Mouse (Mus musculus): ENCODE results near the gene S1pr4. TPM values are rescaled to one million over a fixed set of nuclear protein-coding genes. Genes with fewer than 3 reads are reported as not detected.

The S1pr4 gene
- polyA plus RNA-seq, 1 experiment, result 40.3 TPM

- no peak overlapping the region for H3K4me3 ChIP-seq (replicated peaks; ENCODE audit: extremely low read depth, low read depth, low read length)
- TF ChIP-seq POLR2A (IDR thresholded peaks at IDR 0.05; ENCODE audit: borderline replicate concordance, extremely low read depth, low read depth, low read length), result no peak
- no peak for TF ChIP-seq CTCF (IDR thresholded peaks at IDR 0.05; ENCODE audit: insufficient read depth, low read length)
- WGBS, result 53% methylated on average over 5 of the region's 5 CpGs
- no peak for DNase-seq
- H3K4me1 ChIP-seq (ENCODE audit: control insufficient read depth, insufficient read depth, low read length), result peaks cover 32% of the 10 kb centered on the region
These were observed 41.4 kb upstream of the S1pr4 start for GRCm38 (mm10) chr10:81541363-81541762.

DNA sequence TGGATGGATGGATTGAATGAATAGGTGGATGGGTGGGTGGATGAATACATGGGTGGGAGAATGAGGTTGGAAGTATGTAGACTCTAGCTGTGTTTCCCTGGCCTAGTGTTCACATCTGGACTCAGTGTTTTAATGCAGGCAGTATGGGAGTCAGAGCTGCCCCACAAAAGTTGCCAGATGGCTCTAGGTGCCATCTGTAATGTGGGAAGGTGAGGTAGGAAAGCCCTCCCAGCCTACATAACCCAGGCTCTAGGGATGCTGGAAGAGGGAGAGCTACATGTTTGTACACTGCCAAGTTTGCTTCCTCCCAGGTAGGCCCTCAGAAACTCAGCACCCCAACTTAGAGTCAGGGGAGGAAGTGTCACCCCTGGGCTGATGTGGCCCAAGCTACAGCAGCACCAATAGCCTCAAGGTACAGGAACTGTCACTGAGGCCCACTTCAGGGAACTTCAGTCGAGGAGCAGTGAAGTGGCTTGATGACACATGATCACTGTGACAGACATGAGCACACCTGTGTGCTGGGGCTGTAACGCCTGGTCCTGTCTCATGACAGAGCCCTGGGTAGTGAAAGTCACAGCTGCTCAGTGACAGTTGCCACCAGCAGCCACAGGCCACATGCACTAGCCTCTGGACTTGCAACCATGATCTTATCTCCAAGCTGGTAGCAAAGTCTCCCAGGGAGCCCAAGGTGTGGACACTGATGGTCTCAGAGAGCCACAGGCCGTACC lies 38.6 kb upstream of the S1pr4 start:
- TF ChIP-seq POLR2A (IDR thresholded peaks at IDR 0.05; ENCODE audit: borderline replicate concordance, extremely low read depth, low read depth, low read length) (no peak), CTCF (IDR thresholded peaks at IDR 0.05; ENCODE audit: insufficient read depth, low read length) (no peak)
- WGBS, result 64% methylated on average over 3 of the region's 3 CpGs
- Histone ChIP-seq H3K4me3 (replicated peaks; ENCODE audit: extremely low read depth, low read depth, low read length) (no peak overlapping the region), H3K4me1 (ENCODE audit: control insufficient read depth, insufficient read depth, low read length) (peaks cover 26% of the 10 kb centered on the region)
- no peak for DNase-seq

DNA sequence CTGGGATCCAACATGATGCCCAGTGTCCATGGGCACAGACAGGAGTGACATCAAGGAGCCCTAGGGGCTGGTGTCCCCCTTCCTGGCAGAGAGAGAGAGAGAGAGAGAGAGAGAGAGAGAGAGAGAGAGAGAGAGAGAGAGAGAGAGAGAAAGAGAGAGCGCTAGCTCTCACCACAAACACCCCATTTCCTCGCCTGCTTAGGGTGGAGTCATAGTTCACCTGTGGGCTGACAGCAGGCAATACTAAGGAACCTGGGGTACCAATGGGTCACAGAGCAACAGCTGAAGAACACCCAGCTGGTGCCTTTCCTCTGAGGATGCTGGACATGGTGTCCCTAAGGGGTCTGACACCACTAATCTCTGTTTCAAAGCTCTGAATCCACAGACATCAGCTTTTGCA lies 37.5 kb upstream of the S1pr4 start:
- 83% methylated on average over 2 of the region's 2 CpGs for WGBS
- no peak overlapping the region for H3K4me3 ChIP-seq (replicated peaks; ENCODE audit: extremely low read depth, low read depth, low read length)
- no peak for DNase-seq
- peaks cover 17% of the 10 kb centered on the region for H3K4me1 ChIP-seq (ENCODE audit: control insufficient read depth, insufficient read depth, low read length)
- TF ChIP-seq POLR2A (IDR thresholded peaks at IDR 0.05; ENCODE audit: borderline replicate concordance, extremely low read depth, low read depth, low read length) (no peak), CTCF (IDR thresholded peaks at IDR 0.05; ENCODE audit: insufficient read depth, low read length) (no peak)

- DNase-seq, result no peak
- TF ChIP-seq POLR2A (IDR thresholded peaks at IDR 0.05; ENCODE audit: borderline replicate concordance, extremely low read depth, low read depth, low read length), result no peak
- peak; percentile 39 for TF ChIP-seq CTCF (IDR thresholded peaks at IDR 0.05; ENCODE audit: insufficient read depth, low read length)
- no peak overlapping the region for H3K4me3 ChIP-seq (replicated peaks; ENCODE audit: extremely low read depth, low read depth, low read length)
- peaks cover 11% of the 10 kb centered on the region for H3K4me1 ChIP-seq (ENCODE audit: control insufficient read depth, insufficient read depth, low read length)
- 77% methylated on average over 6 of the region's 6 CpGs for WGBS
These were observed 36.8 kb upstream of the S1pr4 start for GRCm38 (mm10) chr10:81536734-81537133.

DNA sequence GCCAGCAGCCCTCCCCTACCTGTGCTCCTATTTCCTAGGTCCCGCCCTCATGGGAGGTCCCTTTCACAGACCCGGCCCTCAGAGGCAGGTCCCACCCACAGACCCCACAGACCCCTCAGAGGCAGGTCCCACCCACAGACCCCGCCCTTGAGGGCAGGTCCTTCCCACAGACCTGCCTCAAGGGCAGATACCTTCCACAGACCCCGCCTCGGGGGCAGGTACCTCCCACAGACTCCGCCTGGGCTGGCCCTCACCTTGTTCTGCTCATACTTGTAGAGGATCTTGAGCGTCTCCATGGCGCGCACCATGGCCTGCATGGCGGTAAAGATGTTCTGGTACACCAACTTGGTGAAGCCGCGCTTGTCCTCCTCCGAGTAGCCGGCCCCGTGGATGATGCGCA lies 34.9 kb upstream of the S1pr4 start:
- no peak overlapping the region for H3K4me3 ChIP-seq (replicated peaks; ENCODE audit: extremely low read depth, low read depth, low read length)
- no peak for TF ChIP-seq POLR2A (IDR thresholded peaks at IDR 0.05; ENCODE audit: borderline replicate concordance, extremely low read depth, low read depth, low read length)
- no peak for TF ChIP-seq CTCF (IDR thresholded peaks at IDR 0.05; ENCODE audit: insufficient read depth, low read length)
- no peaks in the 10 kb centered on the region for H3K4me1 ChIP-seq (ENCODE audit: control insufficient read depth, insufficient read depth, low read length)
- no peak for DNase-seq
- 67% methylated on average over 16 of the region's 16 CpGs for WGBS

DNA sequence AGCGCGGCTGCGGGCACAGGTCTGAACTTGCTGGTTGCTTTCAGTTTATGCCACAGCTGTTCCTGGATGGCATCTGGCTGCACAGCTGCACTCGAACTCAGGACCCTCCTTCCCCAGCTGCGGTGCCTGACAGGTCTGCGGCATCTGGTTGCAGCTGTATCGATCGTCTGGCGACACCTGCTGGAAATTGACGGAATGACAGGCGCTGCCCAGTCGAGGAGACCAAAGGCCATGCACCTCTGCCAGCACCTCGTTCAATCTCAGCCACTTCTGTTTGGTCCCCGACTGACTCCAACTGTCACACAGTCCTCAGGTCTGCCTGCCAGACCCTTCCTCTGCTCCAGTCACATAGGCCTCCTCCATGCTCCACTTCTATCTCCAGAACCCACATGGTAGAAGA lies 26.8 kb upstream of the S1pr4 start:
- WGBS, result 8% methylated on average over 14 of the region's 14 CpGs
- TF ChIP-seq CTCF (IDR thresholded peaks at IDR 0.05; ENCODE audit: insufficient read depth, low read length) (peak; percentile 100), POLR2A (IDR thresholded peaks at IDR 0.05; ENCODE audit: borderline replicate concordance, extremely low read depth, low read depth, low read length) (no peak)
- peak; percentile 89 for DNase-seq
- H3K4me1 ChIP-seq (ENCODE audit: control insufficient read depth, insufficient read depth, low read length), result peaks cover 11% of the 10 kb centered on the region; the same call in 1 of the 2 replicates
- H3K4me3 ChIP-seq (replicated peaks; ENCODE audit: extremely low read depth, low read depth, low read length), result no peak overlapping the region

DNA sequence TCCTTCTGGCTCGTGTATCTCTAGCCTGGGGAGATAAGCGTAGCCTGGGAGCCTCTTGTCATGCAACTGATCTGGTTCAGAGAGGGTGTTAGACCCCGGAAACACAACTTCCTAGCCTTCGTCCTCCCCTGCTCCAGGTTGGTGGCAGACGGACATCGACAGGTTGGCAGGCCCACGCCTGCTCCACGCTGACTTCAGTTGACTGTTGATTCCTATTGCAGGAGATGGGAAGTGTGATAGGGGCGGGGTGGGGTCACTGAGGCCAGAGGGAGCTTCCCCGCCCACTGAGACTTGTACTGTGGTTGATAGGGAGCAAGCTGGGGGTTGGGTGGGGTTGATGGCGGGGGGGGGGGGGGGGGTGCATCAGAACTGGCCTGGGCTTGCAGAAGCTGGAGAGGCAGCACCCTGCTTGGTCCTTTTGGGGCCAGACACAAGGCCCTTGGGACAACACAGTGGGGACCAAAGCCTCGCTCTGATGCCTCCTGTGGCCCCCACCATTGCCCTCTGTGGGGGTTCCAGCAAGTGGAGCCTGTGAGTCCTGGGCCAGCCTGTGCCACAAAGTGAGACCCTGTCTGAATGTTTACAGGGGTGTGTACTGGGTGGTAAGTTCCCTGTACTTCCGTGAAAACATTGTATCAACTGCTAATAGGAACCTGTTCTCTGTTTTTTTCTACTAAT lies 25.2 kb upstream of the S1pr4 start:
- peaks cover 11% of the 10 kb centered on the region; the same call in 1 of the 2 replicates for H3K4me1 ChIP-seq (ENCODE audit: control insufficient read depth, insufficient read depth, low read length)
- 28% methylated on average over 13 of the region's 13 CpGs for WGBS
- H3K4me3 ChIP-seq (replicated peaks; ENCODE audit: extremely low read depth, low read depth, low read length), result no peak overlapping the region
- DNase-seq, result no peak
- TF ChIP-seq CTCF (IDR thresholded peaks at IDR 0.05; ENCODE audit: insufficient read depth, low read length), result no peak
- no peak for TF ChIP-seq POLR2A (IDR thresholded peaks at IDR 0.05; ENCODE audit: borderline replicate concordance, extremely low read depth, low read depth, low read length)

DNA sequence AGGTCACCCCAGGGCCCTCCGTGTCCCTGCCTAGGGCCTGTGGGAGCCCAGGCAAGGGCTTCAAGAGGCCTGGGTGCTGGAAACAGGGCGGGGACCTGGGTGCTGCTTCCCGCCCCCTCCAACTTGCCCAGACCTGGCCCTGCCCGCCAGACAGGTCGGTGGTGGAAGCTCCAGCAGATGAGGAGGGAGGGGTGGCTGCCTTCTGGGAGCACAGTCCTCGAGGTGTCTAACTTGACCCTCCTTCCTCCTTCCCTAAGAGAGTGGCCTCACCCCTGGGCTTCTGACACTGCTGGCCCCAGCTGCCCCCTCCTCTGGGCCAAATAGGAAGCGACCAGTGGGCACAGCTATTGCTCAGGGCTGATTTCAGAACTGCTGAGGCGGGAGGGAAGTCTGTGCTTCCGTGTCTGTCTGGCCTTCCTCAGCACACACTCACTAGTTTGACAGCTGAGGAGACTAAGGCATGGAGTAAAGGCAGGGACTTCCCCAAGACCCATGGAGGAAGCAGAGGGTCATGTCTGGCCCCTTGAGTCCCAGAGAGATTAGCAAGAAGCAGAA lies 24.2 kb upstream of the S1pr4 start, which contains the start of gene Gna15:
Gene Gna15 (minus strand): TSS at position 175 of the 555 bp plus-strand sequence.
- 30% methylated on average over 9 of the region's 9 CpGs for WGBS
- DNase-seq, result peak; percentile 26
- H3K4me1 ChIP-seq (ENCODE audit: control insufficient read depth, insufficient read depth, low read length), result peaks cover 17% of the 10 kb centered on the region
- TF ChIP-seq POLR2A (IDR thresholded peaks at IDR 0.05; ENCODE audit: borderline replicate concordance, extremely low read depth, low read depth, low read length) (no peak), CTCF (IDR thresholded peaks at IDR 0.05; ENCODE audit: insufficient read depth, low read length) (no peak)
- peak within 1 kb of the TSS; percentile 38 for H3K4me3 ChIP-seq (replicated peaks; ENCODE audit: extremely low read depth, low read depth, low read length)

GRCm38 (mm10) chr10:81523570-81523969 lies 23.6 kb upstream of the S1pr4 start:
- Histone ChIP-seq H3K4me3 (replicated peaks; ENCODE audit: extremely low read depth, low read depth, low read length) (peak overlapping the region; percentile 38), H3K4me1 (ENCODE audit: control insufficient read depth, insufficient read depth, low read length) (peaks cover 17% of the 10 kb centered on the region)
- DNase-seq, result no peak
- TF ChIP-seq CTCF (IDR thresholded peaks at IDR 0.05; ENCODE audit: insufficient read depth, low read length) (no peak), POLR2A (IDR thresholded peaks at IDR 0.05; ENCODE audit: borderline replicate concordance, extremely low read depth, low read depth, low read length) (no peak)
- 33% methylated on average over 19 of the region's 19 CpGs for WGBS
